Mouse (Mus musculus) thymus, postnatal 10 days (tissue): ENCODE results near the gene Ltbp1.

ENCODE experiments used
- DNase-seq, 2 experiments: peaks; one replicate each; pipeline ENCODE4 v3.0.0; 2021; ENCODE audit warnings: low spot score in 2 of 2

The Ltbp1 gene

DNA sequence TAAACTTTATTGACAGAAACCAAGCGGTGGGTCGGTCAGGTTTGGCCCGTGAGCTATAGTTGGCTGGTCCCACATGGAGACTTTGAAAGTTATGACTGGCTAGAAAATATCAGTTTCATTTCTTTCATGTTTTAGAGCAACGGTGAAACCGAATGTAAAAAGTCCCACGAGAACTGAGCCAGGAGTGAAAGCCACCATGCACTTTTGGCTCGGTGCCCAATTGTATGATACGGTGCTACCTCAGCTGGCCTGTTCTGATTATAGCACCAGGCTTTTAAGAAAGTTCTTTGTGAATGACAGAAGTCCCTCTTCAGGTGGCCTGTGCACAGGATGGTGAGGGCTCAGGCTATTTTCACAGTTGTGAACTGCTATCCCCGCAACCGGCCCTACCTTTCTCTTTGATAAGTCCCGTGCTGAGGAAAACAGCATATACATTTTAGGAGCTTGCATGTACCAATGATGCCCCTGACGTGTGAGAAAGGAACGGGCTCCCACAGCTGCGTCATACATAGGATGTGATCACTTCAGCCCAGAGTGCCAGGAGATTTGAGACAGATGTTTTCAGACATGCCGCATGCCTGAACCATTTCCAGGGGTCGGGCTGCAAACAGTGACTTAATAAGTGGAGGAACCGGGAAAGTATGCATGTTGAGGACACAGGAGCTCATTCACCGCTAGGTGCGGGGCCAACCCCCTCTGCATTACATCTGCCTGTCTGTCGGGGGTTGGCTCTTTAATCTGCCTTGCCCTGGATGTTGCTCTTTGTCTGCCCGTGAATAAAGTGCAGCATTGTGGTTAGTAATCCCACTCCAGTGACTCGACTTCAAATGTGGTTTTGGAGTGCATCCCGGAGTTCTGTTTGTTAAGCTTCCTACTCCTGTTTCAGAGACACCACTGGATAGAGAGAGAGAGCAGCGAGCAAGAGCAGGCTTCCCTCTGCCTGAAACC, 172.8 kb downstream of the Ltbp1 start:
- no peak for DNase-seq

DNA sequence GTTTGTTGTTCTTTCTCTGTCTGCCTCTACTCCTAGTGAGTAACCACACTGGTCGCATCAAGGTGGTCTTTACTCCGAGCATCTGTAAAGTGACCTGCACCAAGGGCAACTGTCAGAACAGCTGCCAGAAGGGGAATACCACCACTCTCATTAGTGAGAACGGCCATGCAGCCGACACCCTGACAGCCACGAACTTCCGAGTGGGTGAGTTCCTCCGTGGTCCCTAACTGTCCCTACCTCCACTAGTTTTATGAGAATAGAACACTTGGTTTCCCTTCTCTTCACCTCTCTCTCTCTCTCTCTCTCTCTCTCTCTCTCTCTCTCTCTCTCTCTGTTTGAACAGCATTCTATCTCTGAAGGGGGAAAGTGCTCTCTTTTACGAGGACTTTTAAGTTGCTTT, 173.6 kb downstream of the Ltbp1 start:
- no peak for DNase-seq

DNA sequence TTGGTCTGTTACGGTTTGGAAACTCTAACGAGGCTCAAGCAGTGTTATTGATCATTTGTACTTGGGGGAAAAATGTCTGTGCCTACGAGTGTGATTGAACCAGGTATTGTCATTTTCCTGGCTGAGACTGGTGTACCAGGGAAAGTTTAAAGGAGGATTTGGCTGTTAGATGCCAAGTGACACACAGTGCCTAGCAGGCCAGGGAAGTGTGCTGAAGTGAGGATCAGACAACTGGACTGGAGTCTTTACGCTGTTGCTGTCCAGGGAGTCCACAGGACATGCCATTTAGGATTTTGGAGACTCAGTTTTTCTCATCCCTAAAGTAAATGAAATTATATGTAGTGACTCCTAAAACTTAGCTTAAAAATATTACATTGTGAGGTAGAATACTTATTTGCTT, 174.9 kb downstream of the Ltbp1 start:
- no peak for DNase-seq

DNA sequence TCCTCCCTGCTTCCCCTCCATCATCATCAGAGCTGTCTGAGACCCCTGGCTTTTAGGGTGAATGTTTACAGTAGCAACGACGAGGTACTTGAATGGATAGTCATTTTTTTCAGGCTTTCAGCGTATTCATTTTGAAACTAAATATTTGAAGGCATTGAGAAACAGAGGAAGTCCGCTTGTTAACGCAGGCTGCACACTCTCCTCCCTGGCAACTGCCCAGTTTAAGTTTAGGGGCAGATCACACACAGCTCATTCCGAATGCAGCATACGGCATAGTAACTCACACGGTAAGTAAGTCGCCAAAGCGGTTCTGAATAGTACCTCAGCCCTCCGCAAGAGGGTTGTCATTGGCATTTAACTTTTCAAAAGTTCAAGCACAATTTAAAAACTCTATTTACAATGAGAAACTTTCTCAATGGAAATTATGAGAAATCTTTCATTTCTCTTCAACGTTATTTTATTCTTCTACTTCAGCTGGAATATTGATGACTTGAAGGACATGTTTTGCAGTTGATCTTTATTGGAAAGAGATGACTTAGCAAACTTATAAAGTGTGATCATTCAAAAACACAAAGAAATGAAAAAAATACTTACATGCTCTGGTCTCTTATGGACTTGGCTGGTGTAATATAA, 175.7 kb downstream of the Ltbp1 start:
- no peak for DNase-seq

DNA sequence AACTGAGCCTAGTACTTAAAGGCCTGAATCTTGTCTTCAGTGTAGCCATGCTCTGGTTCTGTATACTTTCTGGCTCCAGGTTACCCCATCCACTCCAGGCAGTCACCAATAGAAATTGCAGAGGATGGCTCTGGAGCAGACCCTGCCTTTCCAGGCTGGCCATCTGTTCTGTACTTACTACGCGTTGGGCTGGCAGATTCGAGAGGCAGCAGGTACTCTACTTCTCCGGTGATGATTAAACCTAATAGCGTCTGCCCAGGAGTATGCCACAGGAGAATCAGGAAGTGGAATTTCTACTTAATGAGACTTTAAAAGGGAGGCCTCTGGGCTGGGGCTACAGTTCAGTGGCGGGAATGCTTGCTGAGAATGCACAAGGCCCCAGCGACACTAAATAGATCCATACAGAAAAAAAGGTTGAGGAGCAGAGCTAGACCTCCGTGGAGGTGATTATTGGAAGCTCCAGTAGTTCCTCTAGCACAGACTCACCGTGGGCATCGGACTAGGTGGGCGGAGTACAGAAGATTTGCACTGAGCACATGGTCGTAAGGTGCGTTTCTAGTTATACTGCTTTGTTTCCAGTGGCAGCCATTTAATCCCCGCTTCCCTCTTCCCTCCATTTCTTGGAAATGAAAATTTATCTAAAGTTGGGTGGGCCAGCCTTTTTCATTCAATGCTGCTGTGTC, 177.1 kb downstream of the Ltbp1 start:
- no peak for DNase-seq

DNA sequence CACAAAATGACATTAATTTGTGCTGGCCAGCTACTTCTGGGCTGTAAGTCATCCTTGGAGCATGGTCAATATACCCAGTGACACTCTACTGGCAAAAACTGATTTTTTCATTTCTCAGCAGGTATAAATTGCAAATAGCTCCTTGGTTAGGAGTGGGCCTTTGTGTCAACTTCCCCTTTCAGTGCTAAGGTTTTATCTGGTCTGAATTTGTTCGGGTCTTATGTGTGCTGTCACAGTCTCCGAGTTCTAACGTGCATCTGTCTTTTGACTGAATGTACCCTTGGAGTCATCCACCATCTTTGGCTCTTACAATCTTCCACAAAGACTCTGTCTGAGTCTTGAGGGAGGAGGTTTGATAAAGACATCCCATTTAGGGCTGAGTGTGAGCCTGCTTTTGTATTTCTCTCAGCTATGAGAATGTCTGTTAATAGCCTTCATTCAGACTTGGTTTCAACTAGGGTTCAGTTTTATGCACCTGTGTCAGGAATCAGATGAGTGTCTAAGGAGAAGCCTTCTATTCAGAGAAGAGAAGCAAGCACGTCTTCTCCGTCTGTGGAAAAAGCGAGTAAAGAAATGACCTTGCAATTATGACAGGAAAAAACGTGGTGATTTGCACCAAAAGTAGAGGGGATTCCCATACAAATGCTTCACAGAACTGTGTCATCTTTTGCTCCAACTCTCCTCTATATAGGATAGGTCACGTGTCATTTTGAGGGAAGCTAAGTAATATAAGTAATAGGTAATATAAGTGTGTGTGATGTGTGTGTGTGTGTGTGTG, 181.6 kb downstream of the Ltbp1 start:
- DNase-seq = no peak

DNA sequence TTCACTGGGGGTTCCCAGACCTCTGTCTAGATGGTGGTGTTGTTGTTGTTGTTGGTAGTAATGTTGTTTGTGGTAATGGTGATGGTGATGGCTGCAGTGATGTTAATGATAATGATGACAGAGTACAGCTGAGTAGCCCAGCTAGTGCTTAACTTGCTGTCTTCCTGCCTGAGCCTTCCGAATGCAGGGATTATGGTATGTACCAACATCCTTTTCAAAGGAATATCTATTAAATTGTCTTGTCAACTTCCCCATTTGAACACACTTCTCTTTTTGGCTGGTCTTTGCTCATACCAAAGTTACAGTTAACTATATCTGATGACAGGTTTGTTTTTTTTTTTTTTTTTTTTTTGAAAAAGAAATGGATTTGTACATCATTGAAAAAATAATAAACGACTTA, 191.6 kb downstream of the Ltbp1 start:
- no peak for DNase-seq

DNA sequence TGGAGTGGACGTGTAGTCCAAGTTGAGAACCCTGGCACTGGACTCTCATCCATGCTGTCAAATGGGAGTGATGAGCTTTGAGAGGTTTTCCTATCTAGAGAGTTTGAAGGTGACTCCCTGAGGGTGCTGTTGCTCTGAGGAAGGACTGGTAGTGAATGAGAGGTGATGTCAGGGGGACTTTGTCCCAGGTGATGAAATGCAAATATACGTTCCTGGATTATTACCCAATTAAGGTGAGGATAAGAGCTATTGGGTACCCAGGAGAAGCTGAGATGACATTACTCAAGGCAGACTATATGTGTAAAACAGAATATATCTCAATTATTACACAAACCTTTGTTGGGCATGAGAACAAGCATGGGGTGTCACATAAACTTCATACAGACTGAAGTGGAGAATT, 193.4 kb downstream of the Ltbp1 start:
- no peak for DNase-seq

DNA sequence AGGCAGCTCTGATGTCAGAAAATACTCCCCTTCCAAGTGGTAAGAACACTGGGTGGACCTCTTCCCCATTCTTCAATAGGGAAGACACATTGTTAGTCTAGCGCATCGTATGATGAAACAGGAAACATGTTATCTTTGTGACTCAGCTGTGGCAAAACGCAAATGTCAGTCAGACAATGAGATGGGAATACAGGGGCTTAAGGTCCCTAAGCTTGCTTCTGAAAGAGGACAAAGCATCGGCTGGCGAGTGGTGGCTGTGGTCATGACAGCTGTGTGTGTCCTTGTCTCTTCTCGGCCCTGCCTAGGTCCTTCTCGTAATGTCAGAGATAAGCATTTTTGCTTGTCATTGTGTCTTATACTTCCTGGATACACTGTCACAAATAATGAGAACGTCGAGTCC, 194.3 kb downstream of the Ltbp1 start:
- DNase-seq = no peak

DNA sequence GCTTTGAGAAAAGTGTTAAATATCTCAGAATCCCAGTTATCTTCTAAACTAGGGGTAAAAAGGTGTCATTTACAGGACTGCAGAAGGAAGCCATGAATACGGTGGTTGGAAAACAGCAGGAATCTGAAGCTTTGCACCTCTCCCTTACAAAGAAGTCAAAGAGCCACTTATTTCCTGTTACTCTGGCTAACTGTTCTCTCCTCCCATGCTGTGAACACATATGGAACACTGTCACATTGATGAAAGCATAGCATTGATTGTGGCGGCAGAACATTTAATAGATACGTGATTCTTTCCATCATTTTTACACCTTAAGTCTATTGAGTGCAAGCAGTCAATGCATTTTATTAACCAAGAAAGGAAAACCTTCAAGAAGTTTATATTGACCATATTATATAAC, 196.9 kb downstream of the Ltbp1 start:
- no peak for DNase-seq

DNA sequence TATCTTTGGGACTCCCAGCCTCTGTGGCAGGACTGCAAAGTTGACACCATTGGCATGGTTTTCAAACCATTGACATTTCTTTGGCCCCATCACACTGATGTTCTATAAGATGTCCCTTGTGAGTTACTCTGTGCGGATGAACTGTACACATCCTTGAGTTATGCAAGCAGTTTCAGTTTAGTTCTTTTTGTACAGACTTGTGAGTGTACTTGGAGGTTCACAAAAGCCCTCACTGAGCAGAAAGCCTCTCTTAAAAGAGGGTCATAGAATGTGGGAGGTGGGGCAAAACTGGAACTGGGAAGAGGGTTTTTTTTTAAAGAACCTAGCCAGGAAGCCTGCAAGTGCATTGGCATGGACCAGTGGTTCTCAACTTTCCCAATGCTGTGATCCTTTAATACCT, 198.7 kb downstream of the Ltbp1 start:
- DNase-seq = no peak

DNA sequence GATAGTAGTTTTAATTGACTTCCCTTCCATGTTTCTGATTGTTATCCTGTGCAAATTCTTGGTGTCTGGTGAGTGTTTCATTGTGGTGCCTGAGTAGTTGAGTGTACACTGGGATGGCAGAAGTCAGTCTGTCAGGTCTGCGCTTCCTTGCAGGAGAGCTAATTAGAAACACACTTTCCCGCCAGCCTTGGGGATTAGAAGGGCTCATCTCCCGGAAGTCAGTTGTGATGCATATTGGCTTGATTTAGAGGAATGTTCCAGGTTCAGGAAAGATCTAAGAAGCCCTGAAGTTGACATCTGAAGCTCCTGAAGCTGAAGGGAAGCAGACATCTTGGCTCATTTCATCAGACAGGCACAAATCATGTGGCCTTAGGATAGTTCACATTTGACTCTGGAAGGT, 200.9 kb downstream of the Ltbp1 start:
- DNase-seq = no peak

DNA sequence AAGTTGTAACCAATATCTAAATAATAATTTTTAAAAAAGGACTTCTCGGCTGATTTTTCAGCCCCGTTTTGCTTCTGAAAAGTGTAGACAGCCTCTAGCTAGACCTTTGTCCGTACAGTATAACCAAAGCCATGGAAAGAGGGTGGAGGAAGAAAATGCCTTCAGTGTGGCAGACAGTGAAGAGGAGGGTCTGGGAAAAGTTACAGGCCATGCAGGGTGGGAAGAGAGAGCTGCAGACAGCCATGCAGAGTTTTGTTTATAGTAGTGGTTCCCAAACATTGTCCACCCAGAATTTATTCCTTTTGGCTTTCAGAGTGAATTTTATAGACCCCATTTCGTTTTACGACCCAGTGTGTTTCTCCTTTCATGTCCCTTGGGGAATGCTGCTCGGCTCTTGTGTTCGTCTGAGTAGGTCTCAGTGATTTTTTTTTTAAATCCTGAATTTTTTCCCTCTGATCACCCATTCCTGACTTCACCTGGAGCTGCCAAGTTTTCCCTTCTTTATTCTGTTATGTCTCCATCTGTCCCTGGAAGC, 202.9 kb downstream of the Ltbp1 start:
- DNase-seq = no peak

DNA sequence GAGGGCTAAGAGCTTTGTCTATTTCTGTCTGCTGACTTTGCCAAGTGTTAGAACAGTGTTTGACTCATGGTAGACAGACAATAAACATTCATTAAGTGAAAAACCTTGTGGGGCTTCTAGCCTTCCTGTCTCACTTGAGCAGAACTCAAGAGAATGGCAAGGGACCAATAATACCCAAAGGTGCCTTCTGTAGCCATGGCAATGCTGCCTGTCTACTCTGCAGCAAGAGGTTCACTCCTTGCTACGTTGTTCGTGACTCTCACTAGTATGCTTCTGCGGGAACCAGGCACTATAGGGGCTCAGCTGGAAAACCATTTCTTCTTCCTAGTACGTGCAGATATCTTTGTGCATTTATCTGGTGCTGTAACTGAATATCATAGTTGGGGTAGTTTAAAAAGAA, 205.2 kb downstream of the Ltbp1 start:
- DNase-seq = no peak

DNA sequence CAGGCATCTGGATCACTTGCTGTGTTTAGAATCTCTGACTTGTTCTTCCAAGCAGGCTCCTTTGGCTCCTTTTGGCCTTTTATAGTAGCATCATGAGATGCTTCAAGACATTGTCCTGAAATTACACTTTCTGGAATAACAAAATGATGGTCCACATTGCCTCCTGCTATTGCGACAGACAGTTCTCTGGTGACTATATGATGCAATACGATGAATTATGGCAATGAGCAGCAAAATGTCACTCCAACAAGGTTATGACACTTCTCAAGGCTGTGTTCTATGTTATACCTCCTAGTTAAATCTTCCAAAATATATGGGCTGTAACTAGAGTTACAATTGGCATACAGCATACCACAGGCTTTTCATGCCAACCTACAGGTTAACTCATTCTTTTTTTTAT, 211.0 kb downstream of the Ltbp1 start:
- DNase-seq = no peak

DNA sequence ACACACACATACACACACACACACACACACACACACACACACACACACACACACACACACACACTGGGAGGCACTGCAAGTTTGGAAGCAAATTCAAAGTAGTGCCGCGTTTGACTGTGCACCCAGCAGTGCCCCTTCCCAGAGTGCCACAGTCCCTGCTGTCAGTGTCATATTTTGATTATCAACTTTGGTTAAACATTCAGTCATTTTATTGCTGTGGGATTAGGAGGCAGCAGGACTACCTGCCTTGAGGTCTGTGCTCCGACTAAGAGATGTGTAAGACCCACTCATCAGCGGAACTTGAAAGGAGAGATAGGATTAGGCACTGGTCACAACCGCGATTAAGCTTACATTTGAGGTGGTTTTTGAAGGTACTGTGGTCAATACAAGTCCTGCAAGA, 213.3 kb downstream of the Ltbp1 start:
- no peak for DNase-seq

DNA sequence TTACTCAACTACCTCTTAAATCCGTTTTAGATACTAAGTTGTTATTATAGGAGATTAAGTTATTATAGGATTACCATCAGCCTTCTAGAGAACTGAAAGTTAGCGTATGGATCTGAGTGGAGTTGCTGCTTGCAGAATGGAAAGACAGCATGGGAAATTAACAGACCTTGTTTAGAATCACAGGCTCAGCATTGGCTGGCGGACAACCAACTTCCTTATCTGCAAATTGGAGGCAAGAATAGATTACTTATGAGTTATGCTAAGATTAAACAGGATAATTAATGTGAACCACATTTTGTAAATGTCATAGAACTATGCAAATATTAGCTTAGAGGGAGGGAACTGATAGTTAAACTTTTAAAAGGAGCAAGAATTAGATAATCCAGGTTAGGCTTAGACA, 223.0 kb downstream of the Ltbp1 start:
- DNase-seq = no peak

DNA sequence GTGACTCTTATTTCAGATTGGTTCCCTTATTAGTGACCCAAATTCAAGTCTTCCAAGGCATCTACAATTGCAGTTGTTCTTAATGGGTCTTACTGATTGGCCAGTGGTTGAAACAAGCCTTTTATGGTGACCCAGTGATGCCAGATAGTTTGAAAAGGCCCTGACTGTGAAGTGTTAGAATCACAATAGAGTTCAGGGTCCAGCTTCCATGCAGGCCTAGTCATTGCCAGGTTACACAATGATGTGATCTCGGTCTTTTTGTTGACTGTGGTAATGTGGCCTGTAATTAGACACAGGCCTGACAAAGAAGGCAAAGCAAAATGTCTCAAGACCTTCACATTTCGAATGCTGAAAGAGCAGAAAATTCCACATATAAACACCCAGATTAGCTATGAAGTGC, 227.8 kb downstream of the Ltbp1 start:
- no peak for DNase-seq

DNA sequence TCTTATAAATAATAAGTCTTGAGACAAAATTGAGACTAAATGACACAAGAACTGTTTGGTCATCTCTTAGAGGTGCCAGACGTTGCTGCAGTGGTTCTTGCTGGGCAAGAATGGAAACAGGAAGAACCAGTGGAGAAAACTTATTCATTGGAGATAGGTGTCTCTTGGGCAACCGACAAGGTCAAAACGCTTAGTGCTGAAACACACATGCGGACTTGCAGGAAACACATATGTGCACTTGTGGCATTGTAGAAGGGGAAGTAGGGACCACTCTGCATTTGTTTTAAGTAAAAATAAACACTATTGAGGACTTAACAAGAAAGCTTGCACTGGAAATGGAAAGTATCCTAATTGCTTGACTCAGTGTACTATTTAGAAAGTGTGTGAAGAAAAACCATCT, 228.6 kb downstream of the Ltbp1 start:
- DNase-seq = no peak

DNA sequence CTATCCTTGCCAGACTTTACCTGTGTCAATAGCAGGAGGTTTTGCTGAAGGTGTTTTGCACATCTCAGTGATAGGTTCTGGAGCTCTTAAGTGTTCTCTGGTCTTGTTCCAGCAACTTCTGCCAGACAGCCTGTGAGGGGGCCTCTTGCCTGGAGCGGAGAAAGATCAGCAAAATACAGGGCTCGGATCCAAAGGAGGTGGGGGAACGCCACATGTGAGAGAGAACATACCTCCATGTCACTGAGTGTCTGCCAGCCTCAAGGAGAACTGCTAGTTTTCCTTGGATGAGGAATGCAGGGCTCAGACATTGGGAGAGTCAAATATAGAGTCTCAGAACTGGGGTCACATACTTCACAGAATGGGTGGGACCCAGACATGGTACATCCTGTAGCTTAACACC, 230.4 kb downstream of the Ltbp1 start:
- no peak for DNase-seq

DNA sequence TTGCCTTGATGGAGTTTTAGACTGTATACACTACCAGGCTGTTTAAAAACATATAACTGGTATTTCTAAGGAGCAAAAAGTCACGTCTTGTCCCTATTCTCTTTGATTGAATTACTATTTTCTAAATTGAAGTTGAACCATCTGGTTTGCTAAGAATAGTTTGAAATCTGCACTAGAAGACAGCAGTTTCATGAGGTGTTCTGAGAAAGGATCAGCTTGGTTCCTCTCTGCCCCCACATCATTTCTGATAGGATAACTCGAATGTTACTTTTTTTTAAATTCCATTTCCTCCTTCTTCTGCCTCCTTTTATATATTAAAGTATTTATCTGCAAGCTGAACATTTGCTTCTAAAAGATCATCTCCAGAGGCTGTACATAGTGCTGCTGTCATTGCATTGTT, 231.2 kb downstream of the Ltbp1 start:
- no peak for DNase-seq

DNA sequence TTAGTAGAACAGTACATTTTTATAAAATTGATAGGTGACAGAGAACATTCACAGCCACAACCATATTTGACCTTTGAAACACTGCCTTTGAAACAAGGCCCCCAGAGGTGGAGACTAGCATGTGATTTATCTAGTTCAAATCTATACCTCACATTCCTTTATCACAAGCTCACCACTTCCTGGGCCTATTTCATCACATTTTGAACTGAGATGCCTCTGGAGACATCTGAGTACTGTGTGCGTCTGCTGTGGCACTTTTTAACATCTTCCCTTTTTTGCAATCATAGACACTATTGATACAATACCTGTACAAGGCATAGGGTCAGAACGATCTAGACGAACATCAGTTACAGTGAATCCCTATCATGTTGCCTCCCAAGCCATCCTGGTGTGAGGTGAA, 232.1 kb downstream of the Ltbp1 start:
- no peak for DNase-seq
